Mouse (Mus musculus) layer of hippocampus, adult 8-10 months (tissue): Measurements from ENCODE around the gene Lrrc8a. TPM values are rescaled to one million over a fixed set of nuclear protein-coding genes. Genes with fewer than 3 reads are reported as not detected.

ENCODE experiments used
- DNase-seq, 2 experiments: peaks; one replicate each; pipeline ENCODE4 v3.0.0; 2022; ENCODE audit warnings: low spot score in 2 of 2
- total RNA-seq, 4 experiments: library from RNA; stranded (reverse); gene quantifications; 2 replicates each; pipeline ENCODE4 v1.2.4; 2022

Gene Lrrc8a
- 10 to 100 TPM; 54.5 to 70.6 (median 60.3) TPM for total RNA-seq

DNA sequence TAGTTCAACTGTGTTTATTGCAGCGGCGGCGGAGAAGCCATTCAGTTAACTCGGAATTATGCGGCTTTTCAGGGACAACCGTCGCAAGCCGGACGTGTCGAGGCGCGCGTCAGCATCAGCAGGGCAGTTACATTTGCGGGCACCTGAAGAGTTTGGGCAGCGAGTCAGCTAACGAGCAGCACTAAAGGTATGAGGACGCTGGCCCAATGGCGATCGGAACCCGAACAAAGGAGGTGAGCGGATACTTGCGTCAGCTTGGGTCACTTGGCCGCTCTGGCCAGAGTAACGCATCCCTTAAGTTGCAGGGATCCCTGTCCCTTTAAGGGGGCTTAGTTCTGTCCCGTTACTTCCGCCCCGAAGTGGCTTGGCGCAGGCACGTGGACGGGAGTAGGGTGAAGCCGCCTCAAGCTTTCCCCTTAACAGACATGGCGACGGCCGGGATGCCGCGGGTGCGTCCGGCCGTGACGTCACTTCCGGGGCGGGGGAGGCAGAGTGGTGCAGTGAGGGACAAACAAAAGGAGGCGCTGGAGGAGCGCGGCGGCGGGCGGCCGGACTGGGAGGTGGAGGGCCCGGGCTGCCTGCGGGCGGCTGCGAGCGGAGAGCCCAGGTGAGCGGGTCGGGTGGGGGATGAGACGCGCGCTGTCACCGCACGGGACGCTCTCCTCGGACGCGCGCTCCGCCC, at the start of gene Lrrc8a:
Gene Lrrc8a (plus strand): TSS at position 517 of the 682 bp plus-strand sequence.
- DNase-seq = peak; percentile 99

- DNase-seq = no peak
Measured at GRCm38 (mm10) chr2:30191790-30192580, 45.5 kb upstream of the Lrrc8a start.

DNA sequence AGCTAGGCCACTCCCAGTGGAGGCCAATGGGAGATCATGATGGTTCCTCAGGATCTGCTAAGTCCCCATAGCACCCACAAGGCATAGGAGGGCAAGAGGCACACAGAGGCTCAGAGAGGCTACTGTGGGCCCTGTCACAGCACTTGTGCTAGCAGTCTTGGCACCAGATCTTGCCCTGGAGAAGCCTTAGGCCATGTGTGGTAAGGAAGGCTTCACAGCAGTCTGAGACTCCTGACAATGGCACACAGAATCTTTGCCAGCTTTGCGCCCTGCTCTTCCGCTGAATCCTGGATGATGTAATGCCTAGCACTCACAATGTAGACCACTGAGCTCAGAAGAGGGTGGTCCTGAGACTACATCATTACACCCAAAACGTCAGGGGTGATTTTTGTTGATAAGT, 42.9 kb upstream of the Lrrc8a start:
- DNase-seq = no peak

- no peak for DNase-seq
Measured at GRCm38 (mm10) chr2:30198021-30198420, 39.5 kb upstream of the Lrrc8a start.

GRCm38 (mm10) chr2:30199984-30200383, 37.5 kb upstream of the Lrrc8a start:
- no peak for DNase-seq

GRCm38 (mm10) chr2:30200388-30200925, 37.1 kb upstream of the Lrrc8a start:
- no peak for DNase-seq

GRCm38 (mm10) chr2:30203439-30203838, 34.1 kb upstream of the Lrrc8a start:
- DNase-seq = no peak

DNA sequence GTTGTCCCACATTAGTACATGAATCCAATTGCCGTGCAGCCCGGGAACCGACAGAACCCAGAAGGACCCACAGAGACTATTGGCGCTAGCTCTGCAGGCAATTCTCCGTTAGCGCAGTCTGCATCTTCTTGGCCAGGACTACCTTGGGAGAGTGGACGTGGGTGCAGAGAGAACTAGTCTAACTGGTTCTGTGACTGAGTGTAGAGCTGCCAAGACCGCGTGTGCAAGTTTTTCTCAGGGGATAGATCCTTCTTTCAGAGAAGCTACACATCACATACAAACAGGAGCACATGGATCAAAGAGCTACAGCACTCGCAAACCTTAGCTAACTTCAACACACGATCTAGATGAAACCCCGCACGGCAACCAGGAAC, 32.3 kb upstream of the Lrrc8a start:
- peak in 1 of 2 experiments; percentile 34 for DNase-seq

GRCm38 (mm10) chr2:30205629-30206357, 31.7 kb upstream of the Lrrc8a start, which contains the start of gene Kyat1:
Gene Kyat1 (minus strand): TSS chr2:30205847.
- peak; percentile 93 for DNase-seq

DNA sequence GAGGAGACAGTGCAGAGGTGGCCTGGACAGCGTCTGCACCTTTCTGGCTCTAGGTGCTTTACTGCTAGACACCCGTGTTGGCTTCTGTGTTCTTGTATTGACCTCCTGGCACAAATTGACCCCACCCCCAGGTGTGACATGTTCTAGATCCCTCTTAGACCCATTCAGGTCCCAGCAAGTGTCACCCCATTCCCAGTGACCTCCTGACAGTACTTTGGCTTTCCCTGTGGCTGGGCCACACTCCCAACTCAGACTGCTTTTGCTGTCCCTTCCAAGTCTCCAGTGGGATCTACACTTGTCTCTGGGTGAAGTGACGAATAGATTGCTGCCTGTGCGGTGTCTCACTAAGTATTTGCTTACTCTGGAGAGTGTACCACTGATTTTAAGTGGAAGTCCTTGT, 30.1 kb upstream of the Lrrc8a start:
- no peak for DNase-seq

DNA sequence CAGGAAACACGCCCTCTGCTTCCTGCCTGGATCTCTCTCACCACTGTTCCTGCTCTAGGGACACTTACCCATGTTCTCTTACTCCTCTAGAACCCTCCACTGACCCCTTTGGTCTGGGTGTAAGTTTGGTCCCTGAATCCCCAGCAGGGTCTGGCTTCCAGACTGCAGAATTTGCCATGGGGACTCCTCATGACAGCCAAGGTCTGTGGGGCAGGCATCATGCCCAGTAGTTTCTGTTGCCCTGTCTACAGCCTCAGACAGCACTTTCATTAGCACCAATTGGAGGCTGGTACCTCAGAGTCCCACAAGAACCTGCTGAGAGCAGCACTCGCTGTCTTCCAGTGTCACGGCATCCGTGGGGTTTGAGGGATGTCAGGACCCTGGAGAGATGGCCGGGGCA, 29.6 kb upstream of the Lrrc8a start:
- DNase-seq = no peak

- DNase-seq = no peak
Measured at GRCm38 (mm10) chr2:30211408-30212168, 25.9 kb upstream of the Lrrc8a start.

GRCm38 (mm10) chr2:30212169-30212545, 25.4 kb upstream of the Lrrc8a start:
- no peak for DNase-seq

- no peak for DNase-seq
Measured at GRCm38 (mm10) chr2:30212951-30213350, 24.6 kb upstream of the Lrrc8a start.

GRCm38 (mm10) chr2:30214745-30215144, 22.8 kb upstream of the Lrrc8a start:
- no peak for DNase-seq

GRCm38 (mm10) chr2:30215493-30215892, 22.0 kb upstream of the Lrrc8a start:
- no peak for DNase-seq

DNA sequence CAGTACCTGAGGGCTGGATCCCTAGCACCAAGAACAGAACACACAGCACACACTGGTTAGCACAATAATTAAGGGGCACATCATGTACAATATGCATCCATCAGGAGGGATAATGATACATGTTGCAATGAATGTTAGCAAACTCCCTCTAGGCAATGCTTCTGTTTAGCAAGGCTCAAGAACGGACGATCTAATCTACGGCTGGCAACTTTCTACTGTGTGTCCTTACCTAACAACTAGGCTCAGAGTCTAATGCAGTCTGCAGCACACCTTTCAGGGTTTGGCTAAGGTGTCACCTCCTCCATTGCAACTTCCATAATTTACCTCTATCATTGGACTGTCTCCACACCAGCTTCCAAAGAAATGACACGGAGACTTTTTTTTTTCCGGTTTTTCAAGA, 21.2 kb upstream of the Lrrc8a start:
- no peak for DNase-seq

- DNase-seq = no peak
Measured at GRCm38 (mm10) chr2:30235593-30235992, 1.9 kb upstream of the Lrrc8a start.

GRCm38 (mm10) chr2:30236426-30237198, 903 bp upstream of the Lrrc8a start:
- DNase-seq = peak in 1 of 2 experiments; percentile 28

- no peak for DNase-seq
Measured at GRCm38 (mm10) chr2:30237881-30238280, 366 bp downstream of the Lrrc8a start.
